Mouse (Mus musculus) v-Abl transformed pro-B cells (cell line): ENCODE measurements around the gene Map2.

Experiments
- in situ Hi-C, 2 experiments: fragments of 400-800 bp; cut with MboI; formaldehyde crosslinking; loops; one replicate each; pipeline ENCODE4 v1.15.1; 2025; ENCODE audit not compliant: unreplicated experiment in 2 of 2

The Map2 gene

DNA sequence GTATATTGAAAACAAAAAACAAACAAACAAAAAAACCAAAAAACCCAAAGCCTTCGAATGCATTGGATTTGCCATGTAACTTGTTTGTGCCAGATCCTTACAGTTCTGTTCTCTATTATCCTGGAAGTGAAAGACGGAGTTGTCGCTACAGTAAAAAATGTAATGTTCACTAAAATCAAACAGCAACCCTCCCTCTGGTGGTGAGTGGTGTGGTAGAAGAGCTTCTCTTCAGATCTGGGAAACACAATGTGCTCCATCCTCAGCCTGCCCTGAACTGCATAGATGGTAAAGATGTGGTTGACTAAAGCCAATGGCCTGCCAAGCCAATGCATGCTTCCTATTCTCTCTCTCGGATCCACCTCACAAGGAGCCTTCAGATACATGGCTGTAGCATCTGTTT, 105.1 kb downstream of the Map2 start:
- in situ Hi-C loops = loop anchor here in 1 of 2 experiments (25.0 kb wide), 1 partner anchor 557 kb away; no protein-coding TSS in a partner anchor

GRCm38 (mm10) chr1:66282447-66282846, 107.4 kb downstream of the Map2 start:
- in situ Hi-C loops = loop anchor here in 1 of 2 experiments (25.0 kb wide), 1 partner anchor 555 kb away; no protein-coding TSS in a partner anchor

DNA sequence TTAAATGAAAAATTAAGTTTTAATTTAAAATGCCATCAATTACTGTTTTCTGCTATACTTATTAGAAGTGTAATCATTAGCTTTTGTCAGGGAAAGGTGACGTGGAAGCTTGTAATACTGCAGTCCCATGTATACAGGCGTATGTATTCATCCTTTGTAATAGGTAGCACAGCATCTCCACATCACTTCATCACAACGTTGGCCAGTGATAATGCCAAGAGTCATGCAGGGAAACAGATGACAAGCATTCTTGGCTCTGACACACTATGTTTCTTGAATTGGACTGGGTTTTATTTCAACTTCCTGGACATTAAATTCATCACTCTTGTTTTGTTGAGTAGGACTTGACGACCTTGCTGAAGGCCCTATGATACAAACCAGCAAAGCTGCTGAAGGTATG, 113.9 kb downstream of the Map2 start:
- in situ Hi-C loops = loop anchor here in 1 of 2 experiments (25.0 kb wide), 1 partner anchor 548 kb away; no protein-coding TSS in a partner anchor

GRCm38 (mm10) chr1:66292121-66292881, 117.2 kb downstream of the Map2 start:
- in situ Hi-C loops = loop anchor here in 1 of 2 experiments (25.0 kb wide), 1 partner anchor 545 kb away; no protein-coding TSS in a partner anchor

- in situ Hi-C loops = loop anchor here in 1 of 2 experiments (25.0 kb wide), 1 partner anchor 538 kb away; no protein-coding TSS in a partner anchor
These were observed 124.3 kb downstream of the Map2 start for GRCm38 (mm10) chr1:66299376-66299775.

- in situ Hi-C loops = no loop called here
These were observed 145.5 kb downstream of the Map2 start for GRCm38 (mm10) chr1:66320378-66321135.

DNA sequence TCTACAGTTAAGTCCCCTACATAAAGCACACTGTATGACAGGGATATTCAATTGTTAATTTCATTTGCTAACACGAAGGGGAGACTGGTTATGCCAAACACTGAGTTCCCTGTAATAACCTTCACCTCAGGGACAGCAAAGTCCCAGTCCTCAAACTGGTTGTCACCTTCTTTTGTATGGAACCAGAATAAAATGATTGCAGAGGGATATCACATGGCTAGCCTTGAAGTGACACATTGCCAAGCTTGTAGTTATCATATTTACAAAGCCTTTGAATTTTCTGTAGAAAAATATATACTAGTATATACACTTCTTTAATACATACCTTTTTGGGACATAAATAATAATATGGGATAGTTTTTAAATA, 146.0 kb downstream of the Map2 start:
- in situ Hi-C loops = no loop called here

- in situ Hi-C loops = no loop called here
These were observed 146.6 kb downstream of the Map2 start for GRCm38 (mm10) chr1:66321631-66322142.

DNA sequence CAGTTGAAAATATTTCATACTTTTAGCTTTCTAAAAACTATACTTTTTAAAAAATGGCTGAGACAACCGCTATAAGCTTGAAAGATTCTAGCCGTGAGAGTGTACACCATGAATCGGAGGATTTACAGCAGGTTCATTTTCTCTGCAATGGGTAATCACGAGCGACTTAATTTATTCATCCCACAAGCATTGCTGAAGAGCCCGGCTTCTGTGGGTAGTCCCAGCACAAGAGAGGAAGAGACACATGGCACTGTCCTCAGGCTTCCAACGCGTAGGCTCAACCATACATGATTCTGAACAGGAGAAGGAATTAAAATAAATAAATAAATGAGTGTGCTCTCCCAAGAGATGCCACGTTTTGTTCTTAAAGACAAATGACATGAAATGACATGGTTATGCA, 148.4 kb downstream of the Map2 start:
- in situ Hi-C loops = no loop called here

- in situ Hi-C loops = no loop called here
These were observed 149.9 kb downstream of the Map2 start for GRCm38 (mm10) chr1:66324951-66325350.

GRCm38 (mm10) chr1:66328996-66329395, 153.9 kb downstream of the Map2 start:
- in situ Hi-C loops = no loop called here

DNA sequence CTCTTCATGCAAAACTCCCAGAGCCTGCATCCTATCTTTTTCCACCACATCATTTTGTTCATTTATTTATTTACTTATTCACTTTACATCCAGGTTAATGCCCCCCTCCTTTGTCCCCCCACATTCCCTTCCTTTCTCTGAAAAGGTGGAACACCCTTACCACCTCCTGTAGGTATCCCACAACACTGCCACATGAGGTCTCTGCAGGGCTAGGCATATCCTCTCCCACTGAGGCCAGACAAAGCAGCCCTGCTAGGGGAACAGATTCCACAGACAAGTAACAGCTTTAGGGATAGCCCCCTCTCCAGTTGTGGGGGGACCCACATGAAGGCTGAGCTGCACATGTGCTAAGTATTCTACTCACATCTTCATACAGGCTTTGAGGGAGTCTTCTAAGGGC, 154.5 kb downstream of the Map2 start:
- in situ Hi-C loops = no loop called here

DNA sequence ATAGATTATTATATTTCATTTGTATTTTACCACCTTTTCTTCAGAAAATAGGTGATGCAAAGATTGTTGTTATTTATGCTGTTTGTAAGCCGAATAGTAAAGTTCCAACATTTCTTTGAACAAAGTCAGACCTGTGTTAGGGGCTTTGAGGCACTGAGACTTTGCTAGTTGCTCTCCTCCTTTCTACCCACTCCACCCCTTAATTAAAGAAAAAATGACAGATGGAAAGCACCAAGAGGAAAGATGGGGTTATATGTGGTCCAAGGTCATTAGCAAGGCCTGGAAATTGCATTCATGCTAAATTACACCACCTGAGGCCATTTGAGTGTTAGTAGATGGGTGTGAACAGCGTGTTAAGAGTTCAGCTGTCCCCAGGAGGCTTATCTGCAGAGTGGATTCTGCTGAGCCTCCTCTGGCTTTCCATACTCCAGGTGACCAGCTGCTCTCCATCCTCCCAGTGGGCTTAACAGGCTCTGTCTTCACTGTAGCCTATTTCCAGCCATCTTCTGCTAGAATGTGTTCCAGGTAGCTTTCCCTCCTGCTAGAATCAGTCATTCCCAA, 160.7 kb downstream of the Map2 start:
- in situ Hi-C loops = no loop called here

- in situ Hi-C loops = no loop called here
These were observed 164.1 kb downstream of the Map2 start for GRCm38 (mm10) chr1:66339213-66339612.

GRCm38 (mm10) chr1:66348404-66349165, 173.5 kb downstream of the Map2 start:
- in situ Hi-C loops = no loop called here

- in situ Hi-C loops = no loop called here
These were observed 174.2 kb downstream of the Map2 start for GRCm38 (mm10) chr1:66349166-66349835.

GRCm38 (mm10) chr1:66351366-66351765, 176.3 kb downstream of the Map2 start:
- in situ Hi-C loops = no loop called here

DNA sequence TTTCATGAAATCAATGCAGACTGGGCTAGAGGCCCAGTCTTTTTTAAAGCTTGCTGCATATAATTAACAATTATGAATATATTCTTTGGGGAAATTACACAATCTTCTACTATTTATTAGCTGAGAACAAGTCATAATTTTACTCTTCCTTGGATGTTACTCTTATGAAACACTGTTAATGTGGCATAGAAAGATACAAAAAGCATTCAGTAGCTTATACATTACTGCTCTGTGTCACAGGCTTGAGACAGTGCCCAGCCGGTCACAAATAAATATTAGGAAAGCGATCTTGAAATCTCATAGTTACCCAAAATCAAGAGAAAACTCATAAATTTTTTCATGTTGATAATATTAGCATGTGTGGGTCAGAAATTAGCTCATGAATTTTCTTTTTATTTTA, 186.7 kb downstream of the Map2 start:
- in situ Hi-C loops = no loop called here

DNA sequence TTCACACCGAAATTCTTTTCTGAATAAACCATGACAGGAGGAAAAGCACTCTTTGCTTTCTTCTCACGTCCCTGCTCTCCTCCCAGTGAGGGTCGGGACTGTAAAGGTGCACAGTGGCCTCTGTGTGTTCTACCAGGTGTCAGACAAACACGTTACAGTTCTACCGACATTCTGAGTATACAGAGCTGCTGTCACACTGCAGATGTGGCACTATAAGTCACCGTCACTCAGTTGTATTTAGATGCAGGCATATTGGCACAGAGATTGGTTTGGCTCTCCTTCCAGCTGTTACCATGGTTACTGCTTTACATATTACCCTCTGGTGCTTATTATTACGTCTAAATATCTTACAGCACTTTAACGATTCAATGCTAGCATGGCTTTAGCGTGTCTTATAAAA, 188.2 kb downstream of the Map2 start:
- in situ Hi-C loops = no loop called here

GRCm38 (mm10) chr1:66364386-66364785, 189.3 kb downstream of the Map2 start:
- in situ Hi-C loops = no loop called here
